8 mouse cellular contexts compared by ENCODE assay signal in genomic region chr12:3310321-3310692, GRCm38 (mm10). TPM values are rescaled to one million over a fixed set of nuclear protein-coding genes. Genes with fewer than 3 reads are reported as not detected.
A peak's percentile ranks its signal among the peaks of the same experiment; 100 is the strongest.
DNase-seq lines count a peak whose midpoint lies in the region; ATAC-seq and TF ChIP-seq lines count a peak whose summit lies in the region.

No protein-coding gene starts in this region.

- intact Hi-C loops in heart, adult 2 months (cut with DNase I), result loop anchor here (1.0 to 5.0 kb wide), 2 partner anchors 75 to 117 kb away; partner anchors contain the start of gene Asxl2
- intact Hi-C loops in heart, postnatal 10 days (cut with DNase I), result loop anchor here (5.0 kb wide), 1 partner anchor 47 kb away; no protein-coding TSS in a partner anchor

- 0 out of 2 replicates have a peak, but pooled peaks have one; percentile 7 for TF ChIP-seq EP300 in heart, adult 2 months (IDR thresholded peaks at IDR 0.05; ENCODE audit: insufficient read depth, low read depth, low read length)

- peaks cover 13% of the 10 kb centered on the region for H3K36me3 ChIP-seq in heart, adult 2 months (ENCODE audit: control insufficient read depth, insufficient read depth, low read length)
- H3K36me3 ChIP-seq in limb, embryonic 13.5 days, result no peaks in the 10 kb centered on the region
- H3K36me3 ChIP-seq in stomach, embryonic 16.5 days (ENCODE audit: control insufficient read depth, insufficient read depth, low read length), result no peaks in the 10 kb centered on the region

- 3% methylated on average over 15 of the region's 15 CpGs for WGBS in heart, adult 2 months
- WGBS in limb, embryonic 13.5 days, result 5% methylated on average over 15 of the region's 15 CpGs
- WGBS in stomach, embryonic 16.5 days, result 2% methylated on average over 15 of the region's 15 CpGs

- peak overlapping the region; percentile 70 for H3K4me2 ChIP-seq in limb, embryonic 13.5 days (replicated peaks)
- H3K4me2 ChIP-seq in stomach, embryonic 16.5 days (ENCODE audit: low read depth, low read length), result peak overlapping the region; percentile 75

- H3K79me2 ChIP-seq in heart, adult 2 months (replicated peaks; ENCODE audit: control insufficient read depth, insufficient read depth, low read length), result peaks cover 4% of the 10 kb centered on the region

- DNase-seq in heart, adult 2 months, result no peak
- no peak for DNase-seq in heart, postnatal 10 days
- DNase-seq in thymus, postnatal 14 days, result peak; percentile 54
- DNase-seq in thymus, postnatal 36 days, result no peak
- no peak for DNase-seq in retina, postnatal 1 day
- DNase-seq in kidney, postnatal 10 days, result no peak

- H3K27me3 ChIP-seq in heart, adult 2 months (ENCODE audit: control insufficient read depth, insufficient read depth, low read length), result no peaks in the 10 kb centered on the region
- H3K27me3 ChIP-seq in limb, embryonic 13.5 days, result no peaks in the 10 kb centered on the region
- H3K27me3 ChIP-seq in stomach, embryonic 16.5 days (ENCODE audit: control insufficient read depth, insufficient read depth, low read length), result no peaks in the 10 kb centered on the region

- no peaks in the 10 kb centered on the region for H3K9me3 ChIP-seq in limb, embryonic 13.5 days
- no peaks in the 10 kb centered on the region for H3K9me3 ChIP-seq in stomach, embryonic 16.5 days (replicated peaks; ENCODE audit: control insufficient read depth, low read length)

- peak overlapping the region; percentile 97 for H3K27ac ChIP-seq in heart, adult 2 months
- peak overlapping the region; percentile 67 for H3K27ac ChIP-seq in limb, embryonic 13.5 days
- H3K27ac ChIP-seq in stomach, embryonic 16.5 days (ENCODE audit: low read length), result peak overlapping the region; percentile 91

- H3K9ac ChIP-seq in heart, adult 2 months (ENCODE audit: low read depth, low read length), result peak overlapping the region; percentile 55
- H3K9ac ChIP-seq in limb, embryonic 13.5 days, result peak overlapping the region; percentile 75
- peak overlapping the region; percentile 69 for H3K9ac ChIP-seq in stomach, embryonic 16.5 days (ENCODE audit: low read length)

- ATAC-seq in limb, embryonic 13.5 days (ENCODE audit: low FRiP score, low read depth), result no peak
- ATAC-seq in stomach, embryonic 16.5 days (ENCODE audit: insufficient read depth, low FRiP score), result no peak

- no peak for TF ChIP-seq CTCF in heart, adult 2 months (IDR thresholded peaks at IDR 0.05)

- H3K4me1 ChIP-seq in heart, adult 2 months (ENCODE audit: control insufficient read depth, insufficient read depth, low read length), result peaks cover 2% of the 10 kb centered on the region
- H3K4me1 ChIP-seq in limb, embryonic 13.5 days, result peaks cover 18% of the 10 kb centered on the region
- H3K4me1 ChIP-seq in stomach, embryonic 16.5 days (ENCODE audit: control insufficient read depth, insufficient read depth, low read length), result peaks cover 11% of the 10 kb centered on the region

- peak overlapping the region; percentile 69 for H3K4me3 ChIP-seq in heart, adult 2 months
- H3K4me3 ChIP-seq in limb, embryonic 13.5 days, result peak overlapping the region; percentile 92
- peak overlapping the region; percentile 92 for H3K4me3 ChIP-seq in stomach, embryonic 16.5 days (replicated peaks; ENCODE audit: low read length)

- no peak for TF ChIP-seq POLR2A in heart, adult 2 months (IDR thresholded peaks at IDR 0.05; ENCODE audit: insufficient read depth, low read depth, low read length)

RNA-seq across cellular contexts. Expression of gene Rab10, which starts 0.5 kb away (rescaled TPM):
- total RNA-seq in heart, adult 2 months (2021), result 100 to 1,000 TPM; 116 to 130 TPM
- 36.8 and 74.2 TPM in 2 replicates for polyA plus RNA-seq in heart, adult 2 months (2012; rRNA removed)
- total RNA-seq in heart, postnatal 10 days (2021), result 100 to 1,000 TPM; 121 to 123 TPM
- polyA plus RNA-seq in limb, embryonic 13.5 days (2015; fragmentation: Nextera tagmentation; extraction: Ambion mirVana), result 78.2 and 80.0 TPM in 2 replicates
- 76.5 and 76.8 TPM in 2 replicates for polyA plus RNA-seq in stomach, embryonic 16.5 days (2015; fragmentation: Nextera tagmentation; extraction: Ambion mirVana)

RNA-seq across cellular contexts. Expression of gene Kif3c, which starts 54.6 kb away (rescaled TPM):
- total RNA-seq in heart, adult 2 months (2021), result 1 to 10 TPM; 4.8 to 5.5 TPM
- polyA plus RNA-seq in heart, adult 2 months (2012; rRNA removed), result 3.5 and 9.1 TPM in 2 replicates
- 1 to 10 TPM; 5.5 to 5.8 TPM for total RNA-seq in heart, postnatal 10 days (2021)
- 15.8 and 19.1 TPM in 2 replicates for polyA plus RNA-seq in limb, embryonic 13.5 days (2015; fragmentation: Nextera tagmentation; extraction: Ambion mirVana)
- 8.1 and 8.6 TPM in 2 replicates for polyA plus RNA-seq in stomach, embryonic 16.5 days (2015; fragmentation: Nextera tagmentation; extraction: Ambion mirVana)
